In the genomic region with DNA sequence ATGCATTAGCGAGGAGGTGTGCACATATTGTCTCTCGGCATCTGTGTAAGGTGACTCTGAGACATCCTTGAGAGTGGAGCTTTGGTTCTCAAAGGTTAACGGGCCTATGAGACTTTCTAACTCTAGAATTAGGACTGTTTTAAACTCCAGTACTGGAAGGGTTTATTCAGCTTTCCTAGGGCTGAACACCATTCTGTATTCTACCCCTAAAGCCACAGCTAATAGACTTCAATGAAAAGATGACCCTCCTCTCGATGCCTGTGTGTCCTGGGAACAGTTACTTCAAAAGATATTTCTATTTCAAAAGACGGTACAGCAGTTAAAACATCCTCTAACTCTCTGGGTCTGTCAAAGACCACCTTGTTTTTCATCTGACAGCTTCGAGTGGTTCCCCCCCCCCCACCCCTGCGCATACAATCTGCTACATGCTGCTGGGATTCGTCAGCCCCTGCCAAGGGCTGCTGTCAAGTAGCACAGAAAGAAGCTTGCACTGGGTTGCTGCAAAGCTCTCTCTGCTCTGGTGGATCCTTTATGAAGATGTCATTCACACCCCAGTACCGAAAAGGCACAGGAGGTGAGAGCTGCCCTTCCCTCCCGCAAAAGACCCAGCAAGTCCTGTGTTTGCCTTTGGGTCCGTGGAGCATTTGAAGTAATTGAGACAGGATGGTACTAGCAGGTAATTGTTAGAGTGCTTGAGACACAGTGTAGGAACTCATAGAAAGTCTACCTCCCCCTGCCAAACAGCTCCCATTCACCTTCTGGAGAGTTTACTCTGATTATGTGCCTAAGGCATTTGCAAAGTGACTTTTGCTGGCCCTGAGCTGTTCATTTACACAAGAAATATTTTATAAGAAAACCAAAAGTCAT, we compare ENCODE assay signal across 14 mouse cellular contexts. TPM values are rescaled to one million over a fixed set of nuclear protein-coding genes. Genes with fewer than 3 reads are reported as not detected.
DNase-seq lines count a peak whose midpoint lies in the region; ATAC-seq and TF ChIP-seq lines count a peak whose summit lies in the region.
"Had no signal": no experiment of that assay in that cellular context is flagged by ENCODE, and none has a peak within 500 bp of the region (broad histone marks: within the 10 kb centered on the region; RNA-seq: fewer than 3 reads in every experiment).

No protein-coding gene starts in this region.

- H3K27ac ChIP-seq in heart, embryonic 10.5 days = peak overlapping the region; percentile 74
- peak overlapping the region; percentile 55; the same call in 1 of the 2 replicates for H3K27ac ChIP-seq in forebrain, embryonic 14.5 days (ENCODE audit: low read depth, low read length)
- 0 out of 2 replicates have a peak overlapping the region, but pooled peaks have one; percentile 1 for H3K27ac ChIP-seq in hindbrain, postnatal 0 days
- H3K27ac ChIP-seq: embryonic facial prominence, embryonic 12.5 days had no signal

- no peaks in the 10 kb centered on the region for H3K36me3 ChIP-seq in heart, embryonic 10.5 days
- no peaks in the 10 kb centered on the region for H3K36me3 ChIP-seq in forebrain, embryonic 14.5 days (ENCODE audit: control insufficient read depth, insufficient read depth, low read length)
- H3K36me3 ChIP-seq in hindbrain, postnatal 0 days (ENCODE audit: insufficient read depth, low read length) = no peaks in the 10 kb centered on the region
- H3K36me3 ChIP-seq: embryonic facial prominence, embryonic 12.5 days had no signal

- TF ChIP-seq POLR2A in brain, embryonic 14.5 days (IDR thresholded peaks at IDR 0.05; ENCODE audit: borderline replicate concordance, extremely low read depth, insufficient read depth, insufficient read length, poor library complexity, severe bottlenecking) = no peak
- no peak for TF ChIP-seq POLR2A in lung, adult 2 months (IDR thresholded peaks at IDR 0.05; ENCODE audit: borderline replicate concordance, extremely low read depth, low read depth, low read length)

- H3K27me3 ChIP-seq in heart, embryonic 10.5 days (ENCODE audit: insufficient read depth, poor library complexity, severe bottlenecking) = no peaks in the 10 kb centered on the region
- H3K27me3 ChIP-seq in forebrain, embryonic 14.5 days (replicated peaks; ENCODE audit: control insufficient read depth, insufficient read depth, low read length) = no peaks in the 10 kb centered on the region
- H3K27me3 ChIP-seq in hindbrain, postnatal 0 days (ENCODE audit: insufficient read depth, low read length) = no peaks in the 10 kb centered on the region

- 31% methylated on average over 11 of the region's 11 CpGs for WGBS in heart, embryonic 10.5 days
- WGBS in forebrain, embryonic 14.5 days = 30% methylated on average over 11 of the region's 11 CpGs
- 29% methylated on average over 11 of the region's 11 CpGs for WGBS in hindbrain, postnatal 0 days
- WGBS in lung, adult 2 months = 54% methylated on average over 11 of the region's 11 CpGs

- no peak for TF ChIP-seq CTCF in brain, embryonic 14.5 days (IDR thresholded peaks at IDR 0.05; ENCODE audit: borderline replicate concordance, extremely low read depth, insufficient read depth, insufficient read length)
- TF ChIP-seq CTCF in hindbrain, postnatal 0 days (IDR thresholded peaks at IDR 0.05; ENCODE audit: low read depth) = no peak
- no peak for TF ChIP-seq CTCF in lung, adult 2 months (IDR thresholded peaks at IDR 0.05; ENCODE audit: insufficient read depth, low read length)

- intact Hi-C loops in heart, postnatal 10 days (cut with DNase I) = no loop called here

- no peaks in the 10 kb centered on the region for H3K9me3 ChIP-seq in heart, embryonic 10.5 days
- no peaks in the 10 kb centered on the region for H3K9me3 ChIP-seq in forebrain, embryonic 14.5 days (replicated peaks; ENCODE audit: control insufficient read depth, low read length)
- no peaks in the 10 kb centered on the region for H3K9me3 ChIP-seq in hindbrain, postnatal 0 days (ENCODE audit: low read length)
- H3K9me3 ChIP-seq: embryonic facial prominence, embryonic 12.5 days had no signal

- peak; percentile 86 for DNase-seq in heart, embryonic 10.5 days (ENCODE audit: low spot score)
- no peak for DNase-seq in heart, postnatal 10 days
- DNase-seq in brain, embryonic 14.5 days (ENCODE audit: low read depth) = peak; percentile 85
- peak; percentile 69 for DNase-seq in forebrain, embryonic 14.5 days (ENCODE audit: low spot score)
- peak; percentile 62 for DNase-seq in hindbrain, postnatal 0 days (ENCODE audit: low spot score)
- no peak for DNase-seq in adrenal gland, adult 18-20 months (ENCODE audit: low spot score in 2 of 2)
- DNase-seq in gastrocnemius, postnatal 25 days = no peak
- DNase-seq in lung, adult 2 months = no peak
- DNase-seq: cerebellum, adult 11-12 months; kidney, adult 2 months; right cerebral cortex, postnatal 14 days had no signal

- no peak overlapping the region for H3K4me3 ChIP-seq in heart, embryonic 10.5 days
- H3K4me3 ChIP-seq in forebrain, embryonic 14.5 days (ENCODE audit: low read depth, low read length) = no peak overlapping the region
- H3K4me3 ChIP-seq in hindbrain, postnatal 0 days (ENCODE audit: low read length) = no peak overlapping the region
- H3K4me3 ChIP-seq in lung, adult 2 months (replicated peaks; ENCODE audit: extremely low read depth, low read depth, low read length) = no peak overlapping the region
- H3K4me3 ChIP-seq: embryonic facial prominence, embryonic 12.5 days had no signal

- peak overlapping the region; percentile 18; the same call in 1 of the 2 replicates for H3K4me2 ChIP-seq in forebrain, embryonic 14.5 days (ENCODE audit: low read length)
- no peak overlapping the region for H3K4me2 ChIP-seq in hindbrain, postnatal 0 days (ENCODE audit: low read depth, low read length)
- H3K4me2 ChIP-seq: embryonic facial prominence, embryonic 12.5 days had no signal

- H3K4me1 ChIP-seq in heart, embryonic 10.5 days = peaks cover 59% of the 10 kb centered on the region
- peaks cover 26% of the 10 kb centered on the region for H3K4me1 ChIP-seq in forebrain, embryonic 14.5 days (ENCODE audit: control insufficient read depth, insufficient read depth, low read length)
- no peaks in the 10 kb centered on the region for H3K4me1 ChIP-seq in hindbrain, postnatal 0 days (ENCODE audit: insufficient read depth, low read length)
- H3K4me1 ChIP-seq in lung, adult 2 months (ENCODE audit: control insufficient read depth, insufficient read depth, low read length) = no peaks in the 10 kb centered on the region
- H3K4me1 ChIP-seq: embryonic facial prominence, embryonic 12.5 days had no signal

- ATAC-seq in forebrain, embryonic 14.5 days = peak; percentile 84
- peak; percentile 87 for ATAC-seq in hindbrain, postnatal 0 days

- no peak overlapping the region for H3K9ac ChIP-seq in forebrain, embryonic 14.5 days (ENCODE audit: low read length)
- no peak overlapping the region for H3K9ac ChIP-seq in hindbrain, postnatal 0 days (replicated peaks; ENCODE audit: low read length)
- H3K9ac ChIP-seq: embryonic facial prominence, embryonic 12.5 days had no signal

RNA-seq across cellular contexts. Expression of a gene that starts 16.4 kb away (rescaled TPM):
- 4.7 and 11.3 TPM in 2 replicates for polyA plus RNA-seq in heart, embryonic 10.5 days (2016; fragmentation: Nextera tagmentation; extraction: Ambion mirVana)
- 10 to 100 TPM; 14.3 to 17.2 TPM for total RNA-seq in heart, postnatal 10 days (2021)
- 0.35 and 1.5 TPM in 2 replicates for polyA plus RNA-seq in brain, embryonic 14.5 days (2012; rRNA removed)
- polyA plus RNA-seq in forebrain, embryonic 14.5 days (2014; fragmentation: Nextera tagmentation; extraction: Ambion mirVana) = 0.38 and 0.89 TPM in 2 replicates
- total RNA-seq in hindbrain, postnatal 0 days (2014; rRNA removed) = 6.6 and 8.2 TPM in 2 replicates
- 3.7 and 4.1 TPM in 2 replicates for polyA plus RNA-seq in hindbrain, postnatal 0 days (2015; fragmentation: Nextera tagmentation; extraction: Ambion mirVana)
- under 1 TPM in 1 of 2 experiments, not detected in 1; 0.32 TPM for total RNA-seq in adrenal gland, adult 18-20 months (2021)
- total RNA-seq in gastrocnemius, postnatal 25 days (2021) = 1 to 10 TPM; 3.9 to 4.3 TPM
- 16.7 and 21.8 TPM in 2 replicates for polyA plus RNA-seq in lung, adult 2 months (2012; rRNA removed)
- total RNA-seq: granulocyte monocyte progenitor cell, adult 5-6 weeks had no signal
- polyA plus RNA-seq: liver, adult 2 months had no signal

Comparison
In these comparisons a context has a peak if more than half of its experiments do, and no peak if none do; other contexts are left out.
1. DNase-seq: peak in heart, embryonic 10.5 days (single experiment), brain, embryonic 14.5 days (single experiment), forebrain, embryonic 14.5 days (single experiment) and hindbrain, postnatal 0 days (single experiment); none in heart, postnatal 10 days (0 of 2), adrenal gland, adult 18-20 months (0 of 2), gastrocnemius, postnatal 25 days (single experiment) and lung, adult 2 months (single experiment).
2. H3K27ac ChIP-seq: peak in every context shown above with its lines; median percentile 74 in heart, embryonic 10.5 days; 55 in forebrain, embryonic 14.5 days; 1 in hindbrain, postnatal 0 days.